Mouse (Mus musculus): ENCODE data around the gene Ugcg. TPM values are rescaled to one million over a fixed set of nuclear protein-coding genes. Genes with fewer than 3 reads are reported as not detected.
A peak's percentile ranks its signal among the peaks of the same experiment; 100 is the strongest.

Gene Ugcg
- polyA plus RNA-seq, 1 experiment: 24.0 TPM

DNA sequence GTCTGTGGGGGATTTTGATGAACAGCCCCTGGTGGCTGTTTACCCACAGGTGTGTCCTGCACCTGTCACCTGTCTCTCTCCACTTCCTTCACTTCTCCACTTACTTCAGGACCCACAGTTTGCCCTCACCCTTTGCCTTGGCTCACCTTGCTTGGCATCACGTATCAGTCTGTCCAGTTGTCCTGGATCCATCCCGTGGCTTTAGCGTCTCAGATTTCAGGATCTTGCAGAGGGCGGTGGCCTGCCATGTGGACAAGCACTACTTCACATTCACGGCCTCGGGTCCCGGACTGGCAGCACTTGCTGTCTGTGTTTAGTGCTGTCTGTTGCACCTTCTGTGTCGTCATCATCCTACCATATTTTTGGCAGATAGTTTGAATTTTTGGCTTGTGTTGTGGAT is 10.7 kb downstream of the Ugcg start:
- TF ChIP-seq SRF (IDR thresholded peaks at IDR 0.05; ENCODE audit: control insufficient read depth, insufficient read length, low read depth) (no peak), MYOG (IDR thresholded peaks at IDR 0.05; ENCODE audit: control insufficient read depth in 1 of 3, insufficient read depth in 1 of 3, insufficient read length in 2 of 3, low read depth in 2 of 3) (peak in 1 of 3 experiments; percentile 77), MAX (IDR thresholded peaks at IDR 0.05; ENCODE audit: low read depth) (peak; percentile 60), USF1 (IDR thresholded peaks at IDR 0.05; ENCODE audit: low read depth) (no peak), POLR2A (IDR thresholded peaks at IDR 0.05; ENCODE audit: insufficient read length, low read depth) (peak; percentile 44), CEBPB (IDR thresholded peaks at IDR 0.05; ENCODE audit: insufficient read depth, poor library complexity, severe bottlenecking) (no peak), TCF3 (IDR thresholded peaks at IDR 0.05; ENCODE audit: insufficient read length, low read depth) (no peak), POLR2AphosphoS2 (IDR thresholded peaks at IDR 0.05; ENCODE audit: insufficient read length, low read depth) (peak; percentile 69), MYOD1 (IDR thresholded peaks at IDR 0.05; ENCODE audit: control insufficient read depth in 1 of 3, insufficient read length in 2 of 3, low read depth in 2 of 3) (peak in 2 of 3 experiments; percentile 34 to 70), E2F4 (IDR thresholded peaks at IDR 0.05; ENCODE audit: insufficient read depth) (no peak), REST (IDR thresholded peaks at IDR 0.05; ENCODE audit: insufficient read depth, insufficient read length) (no peak), TCF12 (IDR thresholded peaks at IDR 0.05; ENCODE audit: insufficient read depth, poor library complexity, severe bottlenecking) (no peak)
- no peaks in the 10 kb centered on the region for H3K27me3 ChIP-seq (ENCODE audit: control insufficient read depth, insufficient read depth, insufficient read length)
- H3K4me2 ChIP-seq (ENCODE audit: low read depth): peak overlapping the region; percentile 71
- H3K4me3 ChIP-seq: no peak overlapping the region
- H3K36me3 ChIP-seq (ENCODE audit: control insufficient read depth, insufficient read depth): peaks cover 6% of the 10 kb centered on the region
- H3ac ChIP-seq (ENCODE audit: control insufficient read depth, insufficient read length): no peak overlapping the region
- H3K79me2 ChIP-seq (ENCODE audit: control insufficient read depth, insufficient read depth): peaks cover 100% of the 10 kb centered on the region

DNA sequence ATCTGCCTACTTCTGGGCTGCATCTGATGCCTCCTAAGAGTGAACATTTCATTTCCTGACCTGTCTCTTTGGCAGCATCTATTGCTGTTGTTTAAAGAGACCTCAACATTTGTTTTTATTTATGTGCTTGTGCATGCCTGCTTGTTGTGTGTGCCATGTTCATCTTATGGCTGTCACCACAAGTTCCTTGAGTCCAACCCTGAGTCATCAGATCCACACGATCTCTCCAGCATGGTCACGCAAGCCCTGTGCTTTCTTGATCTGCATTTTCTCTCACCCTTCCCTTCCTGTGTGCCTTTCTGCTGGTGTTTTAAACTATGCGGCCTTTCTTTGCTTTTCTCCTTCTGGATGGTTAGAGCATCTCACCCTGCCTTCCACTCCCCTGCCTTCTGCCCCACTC is 11.6 kb downstream of the Ugcg start:
- peak overlapping the region; percentile 71 for H3K4me2 ChIP-seq (ENCODE audit: low read depth)
- no peaks in the 10 kb centered on the region for H3K27me3 ChIP-seq (ENCODE audit: control insufficient read depth, insufficient read depth, insufficient read length)
- H3K79me2 ChIP-seq (ENCODE audit: control insufficient read depth, insufficient read depth): peaks cover 100% of the 10 kb centered on the region
- no peak overlapping the region for H3K4me3 ChIP-seq
- peaks cover 6% of the 10 kb centered on the region for H3K36me3 ChIP-seq (ENCODE audit: control insufficient read depth, insufficient read depth)
- H3ac ChIP-seq (ENCODE audit: control insufficient read depth, insufficient read length): no peak overlapping the region
- TF ChIP-seq TCF12 (IDR thresholded peaks at IDR 0.05; ENCODE audit: insufficient read depth, poor library complexity, severe bottlenecking): no peak
- TF ChIP-seq E2F4 (IDR thresholded peaks at IDR 0.05; ENCODE audit: insufficient read depth): no peak
- TF ChIP-seq POLR2AphosphoS2 (IDR thresholded peaks at IDR 0.05; ENCODE audit: insufficient read length, low read depth): peak; percentile 9
- TF ChIP-seq CEBPB (IDR thresholded peaks at IDR 0.05; ENCODE audit: insufficient read depth, poor library complexity, severe bottlenecking): no peak

DNA sequence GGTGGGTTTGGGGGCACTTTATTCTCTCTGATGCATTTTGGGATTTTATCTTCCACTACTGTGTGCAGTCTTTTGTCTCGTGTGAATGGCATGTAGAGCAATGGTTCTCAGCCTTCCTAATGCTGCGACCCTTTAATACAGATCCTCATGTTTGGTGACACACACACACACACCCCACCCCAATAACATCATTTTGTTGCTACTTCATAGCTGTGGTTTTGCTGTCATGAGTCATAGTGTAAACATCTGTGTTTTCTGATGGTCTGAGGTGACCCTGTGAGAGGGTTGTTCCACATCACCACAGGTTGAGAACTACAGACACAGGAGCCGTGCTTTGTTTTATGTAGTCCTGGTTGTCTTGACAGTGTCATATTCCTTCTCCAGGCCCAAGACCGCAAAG is 15.6 kb downstream of the Ugcg start:
- Histone ChIP-seq H3K4me2 (ENCODE audit: low read depth) (peak overlapping the region; percentile 83), H3K4me3 (no peak overlapping the region), H3K79me2 (ENCODE audit: control insufficient read depth, insufficient read depth) (peaks cover 100% of the 10 kb centered on the region), H3K36me3 (ENCODE audit: control insufficient read depth, insufficient read depth) (peaks cover 30% of the 10 kb centered on the region), H3K27me3 (ENCODE audit: control insufficient read depth, insufficient read depth, insufficient read length) (no peaks in the 10 kb centered on the region), H3ac (ENCODE audit: control insufficient read depth, insufficient read length) (no peak overlapping the region)
- TF ChIP-seq MAX (IDR thresholded peaks at IDR 0.05; ENCODE audit: low read depth): peak; percentile 26
- no peak for TF ChIP-seq TCF12 (IDR thresholded peaks at IDR 0.05; ENCODE audit: insufficient read depth, poor library complexity, severe bottlenecking)
- TF ChIP-seq MYOD1 (IDR thresholded peaks at IDR 0.05; ENCODE audit: control insufficient read depth in 1 of 3, insufficient read length in 2 of 3, low read depth in 2 of 3): peak in 1 of 3 experiments; percentile 10

DNA sequence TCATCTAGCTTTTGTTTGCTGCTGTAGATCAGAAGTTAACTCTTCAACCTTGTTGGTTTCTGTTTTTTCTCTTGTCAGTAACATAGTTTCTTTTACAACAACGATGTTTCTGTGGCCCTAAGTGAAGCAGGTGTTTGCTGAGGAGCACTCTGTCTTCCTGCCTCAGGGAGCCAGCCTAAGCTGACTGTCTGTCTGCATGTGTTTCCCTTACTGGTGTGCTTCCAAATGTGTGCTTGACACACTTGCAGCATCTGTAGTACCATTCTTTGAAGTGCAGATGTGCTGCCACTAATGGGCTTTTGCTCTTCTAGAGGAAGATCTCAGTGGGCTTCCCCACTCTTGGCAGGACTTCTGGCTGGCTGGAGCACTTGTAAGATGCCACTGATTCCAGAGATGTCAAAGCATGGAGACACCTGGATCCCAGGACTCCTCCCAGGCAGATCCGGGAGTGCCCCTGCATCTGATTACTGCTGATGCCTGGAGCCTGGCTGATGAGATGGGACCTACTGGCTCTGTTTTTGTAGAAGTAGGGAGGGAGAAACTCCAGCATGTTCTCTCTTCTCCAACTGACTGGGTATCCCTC is 16.8 kb downstream of the Ugcg start:
- peaks cover 40% of the 10 kb centered on the region for H3K36me3 ChIP-seq (ENCODE audit: control insufficient read depth, insufficient read depth)
- H3K4me3 ChIP-seq: no peak overlapping the region
- TF ChIP-seq USF1 (IDR thresholded peaks at IDR 0.05; ENCODE audit: low read depth) (no peak), MAX (IDR thresholded peaks at IDR 0.05; ENCODE audit: low read depth) (no peak), POLR2AphosphoS2 (IDR thresholded peaks at IDR 0.05; ENCODE audit: insufficient read length, low read depth) (peak; percentile 41)
- H3K4me2 ChIP-seq (ENCODE audit: low read depth): peak overlapping the region; percentile 83
- H3K27me3 ChIP-seq (ENCODE audit: control insufficient read depth, insufficient read depth, insufficient read length): no peaks in the 10 kb centered on the region
- peaks cover 100% of the 10 kb centered on the region for H3K79me2 ChIP-seq (ENCODE audit: control insufficient read depth, insufficient read depth)
- H3ac ChIP-seq (ENCODE audit: control insufficient read depth, insufficient read length): no peak overlapping the region

DNA sequence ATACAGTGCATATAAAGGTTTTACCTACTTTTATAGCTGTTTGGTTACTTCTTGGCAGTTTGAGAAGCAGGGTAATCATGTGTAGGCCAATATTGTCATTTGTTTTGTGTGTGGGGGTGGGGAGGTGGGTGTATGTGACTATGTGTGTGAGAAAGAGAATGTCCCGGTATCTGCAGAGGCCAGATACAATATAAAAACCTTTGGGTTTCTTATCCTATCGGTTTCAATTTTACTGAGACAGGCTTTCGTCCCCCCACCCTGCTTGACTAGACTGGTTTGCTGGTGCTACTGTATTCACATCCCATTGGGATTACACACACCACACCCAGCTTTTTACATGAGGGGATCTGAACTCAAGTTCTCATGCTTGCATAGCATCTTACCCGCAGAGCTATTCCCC is 17.5 kb downstream of the Ugcg start:
- H3K4me2 ChIP-seq (ENCODE audit: low read depth): peak overlapping the region; percentile 36
- no peak overlapping the region for H3K4me3 ChIP-seq
- H3K27me3 ChIP-seq (ENCODE audit: control insufficient read depth, insufficient read depth, insufficient read length): no peaks in the 10 kb centered on the region
- no peak overlapping the region for H3ac ChIP-seq (ENCODE audit: control insufficient read depth, insufficient read length)
- no peak for TF ChIP-seq E2F4 (IDR thresholded peaks at IDR 0.05; ENCODE audit: insufficient read depth)
- no peak for TF ChIP-seq CEBPB (IDR thresholded peaks at IDR 0.05; ENCODE audit: insufficient read depth, poor library complexity, severe bottlenecking)
- no peak for TF ChIP-seq POLR2AphosphoS2 (IDR thresholded peaks at IDR 0.05; ENCODE audit: insufficient read length, low read depth)
- TF ChIP-seq REST (IDR thresholded peaks at IDR 0.05; ENCODE audit: insufficient read depth, insufficient read length): no peak
- TF ChIP-seq MAX (IDR thresholded peaks at IDR 0.05; ENCODE audit: low read depth): no peak
- TF ChIP-seq TCF3 (IDR thresholded peaks at IDR 0.05; ENCODE audit: insufficient read length, low read depth): no peak
- no peak for TF ChIP-seq POLR2A (IDR thresholded peaks at IDR 0.05; ENCODE audit: insufficient read length, low read depth)
- TF ChIP-seq USF1 (IDR thresholded peaks at IDR 0.05; ENCODE audit: low read depth): no peak
- no peak for TF ChIP-seq MYOD1 (IDR thresholded peaks at IDR 0.05; ENCODE audit: control insufficient read depth in 1 of 3, insufficient read length in 2 of 3, low read depth in 2 of 3)
- TF ChIP-seq TCF12 (IDR thresholded peaks at IDR 0.05; ENCODE audit: insufficient read depth, poor library complexity, severe bottlenecking): no peak
- no peak for TF ChIP-seq MYOG (IDR thresholded peaks at IDR 0.05; ENCODE audit: control insufficient read depth in 1 of 3, insufficient read depth in 1 of 3, insufficient read length in 2 of 3, low read depth in 2 of 3)
- TF ChIP-seq SRF (IDR thresholded peaks at IDR 0.05; ENCODE audit: control insufficient read depth, insufficient read length, low read depth): no peak
- H3K79me2 ChIP-seq (ENCODE audit: control insufficient read depth, insufficient read depth): peaks cover 100% of the 10 kb centered on the region
- peaks cover 45% of the 10 kb centered on the region for H3K36me3 ChIP-seq (ENCODE audit: control insufficient read depth, insufficient read depth)

Data from myocyte (in vitro differentiated cells).